Mouse (Mus musculus) stomach, postnatal 0 days (tissue): ENCODE results near the gene Timm22.

Experiments
- CTCF ChIP-seq: IDR thresholded peaks from 2 replicates; pipeline ENCODE4 v1.5.1; 2016; ENCODE audit warnings: antibody characterized with exemption, low read depth, mild to moderate bottlenecking, moderate library complexity
- EP300 ChIP-seq: optimal IDR thresholded peaks from 2 replicates; pipeline ENCODE3; 2016; ENCODE audit warnings: antibody characterized with exemption

- TF ChIP-seq CTCF, result no peak
- TF ChIP-seq EP300, result no peak
These were observed 21.0 kb upstream of the Timm22 start for GRCm38 (mm10) chr11:76385746-76386145.
